Mouse (Mus musculus) embryonic facial prominence, embryonic 15.5 days (tissue): Measurements from ENCODE around the gene Tbc1d10b. TPM values are rescaled to one million over a fixed set of nuclear protein-coding genes. Genes with fewer than 3 reads are reported as not detected.

Experiments used
- ATAC-seq: fragments of 200-750 bp; cut with Nextera tagmentation; 2 replicates; pipeline ENCODE4 v1.8.0; 2017; ENCODE audit warnings: low read depth, moderate TSS enrichment; ENCODE audit not compliant: insufficient number of reproducible peaks, low FRiP score, low TSS enrichment
- H3K27ac ChIP-seq: fragments of 300-500 bp; sonication (generic); replicated peaks from 2 replicates; pipeline ENCODE4 v1.5.1; 2015; ENCODE audit warnings: mild to moderate bottlenecking, inconsistent platforms
- H3K27me3 ChIP-seq: fragments of 300-500 bp; sonication (generic); 2 replicates; pipeline ENCODE4 v1.6.1; 2015; ENCODE audit warnings: inconsistent platforms
- H3K36me3 ChIP-seq: fragments of 300-500 bp; sonication (generic); 2 replicates; pipeline ENCODE4 v1.6.1; 2015; ENCODE audit warnings: mild to moderate bottlenecking, inconsistent platforms
- H3K4me1 ChIP-seq: fragments of 300-500 bp; sonication (generic); 2 replicates; pipeline ENCODE4 v1.6.1; 2015; ENCODE audit warnings: inconsistent platforms
- H3K4me2 ChIP-seq: fragments of 300-500 bp; sonication (generic); replicated peaks from 2 replicates; pipeline ENCODE4 v1.6.1; 2015; ENCODE audit warnings: mild to moderate bottlenecking, inconsistent platforms
- H3K4me3 ChIP-seq: fragments of 300-500 bp; sonication (generic); replicated peaks from 2 replicates; pipeline ENCODE4 v1.5.1; 2015; ENCODE audit warnings: mild to moderate bottlenecking, inconsistent platforms
- H3K9ac ChIP-seq: fragments of 300-500 bp; sonication (generic); 2 replicates; pipeline ENCODE4 v1.6.1; 2015; ENCODE audit warnings: inconsistent platforms
- H3K9me3 ChIP-seq: fragments of 300-500 bp; sonication (generic); replicated peaks from 2 replicates; pipeline ENCODE4 v1.6.1; 2016; ENCODE audit warnings: inconsistent platforms
- WGBS: fragments of 180-500 bp; shearing (Covaris S2); methylation state at CpG from one replicate; pipeline ENCODE4 v1.1.7; 2015; 5-methylcytosine and 5-hydroxymethylcytosine counted together
- polyA plus RNA-seq: library from polyadenylated mRNA; unstranded; fragments of >200 nt; fragmentation: Nextera tagmentation; extraction: Ambion mirVana; gene quantifications from 2 replicates; pipeline ENCODE4 v1.2.1, GENCODE M21; 2015

Tbc1d10b gene
- polyA plus RNA-seq, 1 experiment from 2014 or later, result 32.5 TPM

GRCm38 (mm10) chr7:127195544-127196295 is 12.5 kb downstream of the Tbc1d10b start, which contains the start of gene Cd2bp2:
Cd2bp2 (minus strand) TSS chr7:127196050.
- peak within 1 kb of the TSS; percentile 89 for H3K4me3 ChIP-seq
- no peaks in the 10 kb centered on the region for H3K27me3 ChIP-seq
- H3K4me1 ChIP-seq, result peaks cover 27% of the 10 kb centered on the region
- H3K9me3 ChIP-seq, result no peaks in the 10 kb centered on the region
- peak within 1 kb of the TSS; percentile 73 for H3K4me2 ChIP-seq
- WGBS, result under 1% methylated on average over 51 of the region's 51 CpGs
- H3K36me3 ChIP-seq, result peaks cover 82% of the 10 kb centered on the region
- H3K9ac ChIP-seq, result peak within 1 kb of the TSS; percentile 70
- peak within 1 kb of the TSS; percentile 92 for H3K27ac ChIP-seq
- ATAC-seq, result peak; percentile 95

- H3K4me2 ChIP-seq, result peak overlapping the region; percentile 73
- peak overlapping the region; percentile 92 for H3K27ac ChIP-seq
- WGBS, result 78% methylated on average over 7 of the region's 7 CpGs
- peak overlapping the region; percentile 70 for H3K9ac ChIP-seq
- peak overlapping the region; percentile 89 for H3K4me3 ChIP-seq
- no peaks in the 10 kb centered on the region for H3K27me3 ChIP-seq
- peaks cover 27% of the 10 kb centered on the region for H3K4me1 ChIP-seq
- no peaks in the 10 kb centered on the region for H3K9me3 ChIP-seq
- peaks cover 75% of the 10 kb centered on the region for H3K36me3 ChIP-seq
- ATAC-seq, result no peak
These were observed 13.6 kb downstream of the Tbc1d10b start for GRCm38 (mm10) chr7:127194633-127195029.

- no peak for ATAC-seq
- WGBS, result 93% methylated on average over 17 of the region's 17 CpGs
These were observed 14.1 kb downstream of the Tbc1d10b start for GRCm38 (mm10) chr7:127194011-127194632.

GRCm38 (mm10) chr7:127192989-127193388 is 15.3 kb downstream of the Tbc1d10b start:
- Histone ChIP-seq H3K27ac (no peak overlapping the region), H3K36me3 (peaks cover 58% of the 10 kb centered on the region), H3K9me3 (no peaks in the 10 kb centered on the region), H3K4me2 (no peak overlapping the region), H3K4me1 (peaks cover 27% of the 10 kb centered on the region), H3K27me3 (no peaks in the 10 kb centered on the region), H3K9ac (no peak overlapping the region), H3K4me3 (no peak overlapping the region)
- 93% methylated on average over 5 of the region's 5 CpGs for WGBS
- ATAC-seq, result no peak

More at GRCm38 (mm10) chr7:127194011-127194632, 14.1 kb downstream of the Tbc1d10b start:
- Histone ChIP-seq H3K27me3 (no peaks in the 10 kb centered on the region), H3K9me3 (no peaks in the 10 kb centered on the region), H3K36me3 (peaks cover 70% of the 10 kb centered on the region), H3K27ac (no peak overlapping the region), H3K4me2 (peak overlapping the region; percentile 73), H3K4me1 (peaks cover 27% of the 10 kb centered on the region), H3K9ac (no peak overlapping the region), H3K4me3 (peak overlapping the region; percentile 89; the same call in 1 of the 2 replicates)

- Histone ChIP-seq H3K27ac (no peak overlapping the region), H3K27me3 (no peaks in the 10 kb centered on the region), H3K4me2 (no peak overlapping the region), H3K4me1 (peaks cover 15% of the 10 kb centered on the region), H3K36me3 (peaks cover 45% of the 10 kb centered on the region), H3K9me3 (no peaks in the 10 kb centered on the region), H3K9ac (no peak overlapping the region), H3K4me3 (no peak overlapping the region)
- WGBS, result 78% methylated on average over 6 of the region's 6 CpGs
- no peak for ATAC-seq
These were observed 17.6 kb downstream of the Tbc1d10b start for GRCm38 (mm10) chr7:127190672-127191071.

- Histone ChIP-seq H3K9me3 (no peaks in the 10 kb centered on the region), H3K9ac (no peak overlapping the region), H3K27me3 (no peaks in the 10 kb centered on the region), H3K27ac (no peak overlapping the region), H3K4me1 (no peaks in the 10 kb centered on the region), H3K36me3 (peaks cover 33% of the 10 kb centered on the region), H3K4me2 (no peak overlapping the region), H3K4me3 (no peak overlapping the region)
- 80% methylated on average over 17 of the region's 17 CpGs for WGBS
- no peak for ATAC-seq
These were observed 19.7 kb downstream of the Tbc1d10b start for GRCm38 (mm10) chr7:127188305-127189276.

- no peak for ATAC-seq
These were observed 20.9 kb downstream of the Tbc1d10b start for GRCm38 (mm10) chr7:127187351-127187750.

GRCm38 (mm10) chr7:127185601-127186000 is 22.7 kb downstream of the Tbc1d10b start:
- Histone ChIP-seq H3K27me3 (no peaks in the 10 kb centered on the region), H3K4me2 (no peak overlapping the region), H3K9me3 (no peaks in the 10 kb centered on the region), H3K4me1 (no peaks in the 10 kb centered on the region), H3K9ac (no peak overlapping the region), H3K4me3 (no peak overlapping the region), H3K36me3 (0 out of 2 replicates have a peak, but pooled peaks cover 3% of the 10 kb centered on the region), H3K27ac (no peak overlapping the region)
- 63% methylated on average over 3 of the region's 3 CpGs for WGBS
- no peak for ATAC-seq

More at GRCm38 (mm10) chr7:127187351-127187750, 20.9 kb downstream of the Tbc1d10b start:
- H3K27ac ChIP-seq, result no peak overlapping the region
- H3K4me3 ChIP-seq, result no peak overlapping the region
- no peaks in the 10 kb centered on the region for H3K4me1 ChIP-seq
- no peaks in the 10 kb centered on the region for H3K9me3 ChIP-seq
- no peak overlapping the region for H3K4me2 ChIP-seq
- 71% methylated on average over 10 of the region's 10 CpGs for WGBS
- H3K36me3 ChIP-seq, result peaks cover 20% of the 10 kb centered on the region
- no peak overlapping the region for H3K9ac ChIP-seq
- no peaks in the 10 kb centered on the region for H3K27me3 ChIP-seq

- no peaks in the 10 kb centered on the region for H3K36me3 ChIP-seq
- H3K27ac ChIP-seq, result no peak overlapping the region
- H3K27me3 ChIP-seq, result no peaks in the 10 kb centered on the region
- no peak overlapping the region for H3K9ac ChIP-seq
- H3K4me1 ChIP-seq, result no peaks in the 10 kb centered on the region
- ATAC-seq, result no peak
- H3K9me3 ChIP-seq, result no peaks in the 10 kb centered on the region
- no peak overlapping the region for H3K4me3 ChIP-seq
- WGBS, result 71% methylated on average over 1 of the region's 1 CpGs
- H3K4me2 ChIP-seq, result no peak overlapping the region
These were observed 23.5 kb downstream of the Tbc1d10b start for GRCm38 (mm10) chr7:127184720-127185119.

GRCm38 (mm10) chr7:127183828-127184227 is 24.4 kb downstream of the Tbc1d10b start:
- H3K4me1 ChIP-seq, result no peaks in the 10 kb centered on the region
- no peak overlapping the region for H3K4me2 ChIP-seq
- H3K9ac ChIP-seq, result no peak overlapping the region
- H3K27me3 ChIP-seq, result no peaks in the 10 kb centered on the region
- ATAC-seq, result no peak
- no peaks in the 10 kb centered on the region for H3K9me3 ChIP-seq
- 69% methylated on average over 6 of the region's 6 CpGs for WGBS
- H3K4me3 ChIP-seq, result no peak overlapping the region
- no peaks in the 10 kb centered on the region for H3K36me3 ChIP-seq
- H3K27ac ChIP-seq, result no peak overlapping the region

GRCm38 (mm10) chr7:127183345-127183744 is 24.9 kb downstream of the Tbc1d10b start:
- no peak for ATAC-seq
- no peak overlapping the region for H3K4me2 ChIP-seq
- no peak overlapping the region for H3K4me3 ChIP-seq
- no peaks in the 10 kb centered on the region for H3K4me1 ChIP-seq
- no peak overlapping the region for H3K27ac ChIP-seq
- H3K36me3 ChIP-seq, result no peaks in the 10 kb centered on the region
- H3K9me3 ChIP-seq, result no peaks in the 10 kb centered on the region
- no peaks in the 10 kb centered on the region for H3K27me3 ChIP-seq
- no peak overlapping the region for H3K9ac ChIP-seq
- 74% methylated on average over 8 of the region's 8 CpGs for WGBS
